In genomic region chr17:25813471-25813870, GRCm38 (mm10) we compare ENCODE assay signal across 8 mouse cellular contexts. TPM values are rescaled to one million over a fixed set of nuclear protein-coding genes. Genes with fewer than 3 reads are reported as not detected.
A peak's percentile ranks its signal among the peaks of the same experiment; 100 is the strongest.
DNase-seq lines count a peak whose midpoint lies in the region; ATAC-seq and TF ChIP-seq lines count a peak whose summit lies in the region.

No protein-coding gene starts in this region.

- 5% methylated on average over 20 of the region's 20 CpGs for WGBS in lung, postnatal 0 days

- TF ChIP-seq EP300 in lung, postnatal 0 days (IDR thresholded peaks at IDR 0.05) = no peak

- peaks cover 91% of the 10 kb centered on the region for H3K27me3 ChIP-seq in E14TG2a.4 (ENCODE audit: insufficient read depth, low read length)
- H3K27me3 ChIP-seq in lung, postnatal 0 days (replicated peaks; ENCODE audit: insufficient read depth, low read length) = peaks cover 30% of the 10 kb centered on the region

- TF ChIP-seq POLR2A in embryonic fibroblast, embryonic 13.5 days (IDR thresholded peaks at IDR 0.05; ENCODE audit: low read depth, low read length) = no peak

- H3K9me3 ChIP-seq in E14TG2a.4 (ENCODE audit: low read length) = 0 out of 2 replicates have a peak, but pooled peaks cover 8% of the 10 kb centered on the region
- no peaks in the 10 kb centered on the region for H3K9me3 ChIP-seq in lung, postnatal 0 days (ENCODE audit: low read length)

- peak; percentile 95 for DNase-seq in adrenal gland, postnatal 14 days
- peak; percentile 78 to 88 for DNase-seq in heart, postnatal 36 days
- peak; percentile 86 to 88 for DNase-seq in layer of hippocampus, adult 18-20 months (ENCODE audit: low spot score in 2 of 2)
- DNase-seq in lung, postnatal 0 days (ENCODE audit: low spot score) = peak; percentile 90
- DNase-seq in ovary, postnatal 14 days (ENCODE audit: low spot score) = peak; percentile 92
- DNase-seq in urinary bladder, postnatal 14 days (ENCODE audit: low spot score) = peak; percentile 87

- H3K4me3 ChIP-seq in E14TG2a.4 (replicated peaks; ENCODE audit: low read length) = peak overlapping the region; percentile 51
- no peak overlapping the region for H3K4me3 ChIP-seq in embryonic fibroblast, embryonic 13.5 days (ENCODE audit: insufficient read depth, low read length)
- H3K4me3 ChIP-seq in lung, postnatal 0 days (ENCODE audit: low read depth, low read length) = no peak overlapping the region

- no peak overlapping the region for H3K27ac ChIP-seq in embryonic fibroblast, embryonic 13.5 days (ENCODE audit: insufficient read depth, low read length)
- no peak overlapping the region for H3K27ac ChIP-seq in lung, postnatal 0 days (ENCODE audit: low read length)

- peak; percentile 38 for TF ChIP-seq CTCF in E14TG2a.4 (conservative IDR thresholded peaks at IDR 0.05; ENCODE audit: low read length)
- TF ChIP-seq CTCF in embryonic fibroblast, embryonic 13.5 days (IDR thresholded peaks at IDR 0.05; ENCODE audit: borderline replicate concordance, insufficient read depth, low read length) = peak; percentile 56; the same call in 1 of the 2 replicates
- peak; percentile 80 for TF ChIP-seq CTCF in lung, postnatal 0 days (IDR thresholded peaks at IDR 0.05)

- H3K9ac ChIP-seq in lung, postnatal 0 days (replicated peaks; ENCODE audit: low read depth) = no peak overlapping the region

- no peak overlapping the region for H3K4me2 ChIP-seq in lung, postnatal 0 days (replicated peaks; ENCODE audit: low read depth, low read length)

- peaks cover 34% of the 10 kb centered on the region for H3K4me1 ChIP-seq in E14TG2a.4 (replicated peaks; ENCODE audit: low read depth, low read length)
- no peaks in the 10 kb centered on the region for H3K4me1 ChIP-seq in embryonic fibroblast, embryonic 13.5 days (ENCODE audit: control insufficient read depth, insufficient read depth, low read length)
- H3K4me1 ChIP-seq in lung, postnatal 0 days (ENCODE audit: insufficient read depth, low read depth, low read length) = 0 out of 2 replicates have a peak, but pooled peaks cover 6% of the 10 kb centered on the region

- intact Hi-C loops in heart, postnatal 36 days (cut with DNase I) = no loop called here

- ATAC-seq in lung, postnatal 0 days = peak; percentile 77

- no peaks in the 10 kb centered on the region for H3K36me3 ChIP-seq in E14TG2a.4 (ENCODE audit: insufficient read depth, low read length)
- H3K36me3 ChIP-seq in lung, postnatal 0 days (ENCODE audit: insufficient read depth, low read length) = no peaks in the 10 kb centered on the region

RNA-seq across cellular contexts. Expression of gene Fbxl16, which starts 4.6 kb away (rescaled TPM):
- 18.8 and 24.9 TPM in 2 replicates for total RNA-seq in adrenal gland, postnatal 14 days (2021)
- 4.1 and 4.7 TPM in 2 replicates for polyA plus RNA-seq in embryonic fibroblast, embryonic 13.5 days (2011; ENCODE audit: insufficient read length, low read depth, missing spikeins)
- 1 to 10 TPM; 1.2 to 1.5 TPM for total RNA-seq in heart, postnatal 36 days (2021)
- total RNA-seq in layer of hippocampus, adult 18-20 months (2021) = 100 to 1,000 TPM; 664 to 720 TPM
- 0.43 and 0.70 TPM in 2 replicates for polyA plus RNA-seq in lung, postnatal 0 days (2015; fragmentation: Nextera tagmentation; extraction: Ambion mirVana)

RNA-seq across cellular contexts. Expression of gene Wdr24, which starts 10.0 kb away (rescaled TPM):
- total RNA-seq in adrenal gland, postnatal 14 days (2021) = 17.4 and 19.5 TPM in 2 replicates
- polyA plus RNA-seq in embryonic fibroblast, embryonic 13.5 days (2011; ENCODE audit: insufficient read length, low read depth, missing spikeins) = 13.0 and 14.5 TPM in 2 replicates
- total RNA-seq in heart, postnatal 36 days (2021) = 10 to 100 TPM; 10.5 to 11.4 TPM
- 10 to 100 TPM; 22.6 to 26.4 TPM for total RNA-seq in layer of hippocampus, adult 18-20 months (2021)
- polyA plus RNA-seq in lung, postnatal 0 days (2015; fragmentation: Nextera tagmentation; extraction: Ambion mirVana) = 14.9 and 15.0 TPM in 2 replicates

RNA-seq across cellular contexts. Expression of gene Jmjd8, which starts 15.2 kb away (rescaled TPM):
- total RNA-seq in adrenal gland, postnatal 14 days (2021) = 68.2 and 71.0 TPM in 2 replicates
- polyA plus RNA-seq in embryonic fibroblast, embryonic 13.5 days (2011; ENCODE audit: insufficient read length, low read depth, missing spikeins) = 24.4 and 27.9 TPM in 2 replicates
- total RNA-seq in heart, postnatal 36 days (2021) = 10 to 100 TPM; 30.8 to 35.3 TPM
- 10 to 100 TPM; 52.7 to 55.5 TPM for total RNA-seq in layer of hippocampus, adult 18-20 months (2021)
- polyA plus RNA-seq in lung, postnatal 0 days (2015; fragmentation: Nextera tagmentation; extraction: Ambion mirVana) = 27.3 and 28.0 TPM in 2 replicates

RNA-seq across cellular contexts. Expression of gene Metrn, which starts 16.5 kb away (rescaled TPM):
- total RNA-seq in adrenal gland, postnatal 14 days (2021) = 24.7 and 27.3 TPM in 2 replicates
- polyA plus RNA-seq in embryonic fibroblast, embryonic 13.5 days (2011; ENCODE audit: insufficient read length, low read depth, missing spikeins) = 24.8 and 33.5 TPM in 2 replicates
- total RNA-seq in heart, postnatal 36 days (2021) = 10 to 100 TPM; 64.3 to 72.0 TPM
- 10 to 100 TPM; 81.1 to 83.3 TPM for total RNA-seq in layer of hippocampus, adult 18-20 months (2021)
- 19.1 and 20.9 TPM in 2 replicates for polyA plus RNA-seq in lung, postnatal 0 days (2015; fragmentation: Nextera tagmentation; extraction: Ambion mirVana)

RNA-seq across cellular contexts. Expression of gene AC134908.4, which starts 18.0 kb away (rescaled TPM):
- total RNA-seq in adrenal gland, postnatal 14 days (2021) = not detected in 2 replicates
- polyA plus RNA-seq in embryonic fibroblast, embryonic 13.5 days (2011; ENCODE audit: insufficient read length, low read depth, missing spikeins) = 2.0 TPM in 1 of 2 replicates, not detected in the other
- under 1 TPM in 1 of 2 experiments, not detected in 1; 0.46 TPM for total RNA-seq in heart, postnatal 36 days (2021)
- 1 to 10 TPM in 1 of 2 experiments, under 1 TPM in 1; 0.47 to 1.8 TPM for total RNA-seq in layer of hippocampus, adult 18-20 months (2021)
- not detected in 2 replicates for polyA plus RNA-seq in lung, postnatal 0 days (2015; fragmentation: Nextera tagmentation; extraction: Ambion mirVana)

Comparison
In these comparisons a context has a peak if more than half of its experiments do, and no peak if none do; other contexts are left out.
1. RNA of gene Fbxl16, which starts 4.6 kb away (total RNA-seq): 664 to 720 TPM in layer of hippocampus, adult 18-20 months; 18.8 to 24.9 TPM in adrenal gland, postnatal 14 days and 1.2 to 1.5 TPM in heart, postnatal 36 days; every median in the first group is over 10 times any median in the second.
2. Peak in every context shown above with its lines, with median percentiles within 50 percentile points of each other: CTCF ChIP-seq and DNase-seq.